Mouse (Mus musculus) kidney, postnatal 4 days (tissue): ENCODE measurements around the gene Maml3.

Experiments
- DNase-seq, 2 experiments: peaks; one replicate each; pipeline ENCODE4 v3.0.0; 2021; ENCODE audit warnings: mixed read lengths in 2 of 2

Maml3 gene

DNA sequence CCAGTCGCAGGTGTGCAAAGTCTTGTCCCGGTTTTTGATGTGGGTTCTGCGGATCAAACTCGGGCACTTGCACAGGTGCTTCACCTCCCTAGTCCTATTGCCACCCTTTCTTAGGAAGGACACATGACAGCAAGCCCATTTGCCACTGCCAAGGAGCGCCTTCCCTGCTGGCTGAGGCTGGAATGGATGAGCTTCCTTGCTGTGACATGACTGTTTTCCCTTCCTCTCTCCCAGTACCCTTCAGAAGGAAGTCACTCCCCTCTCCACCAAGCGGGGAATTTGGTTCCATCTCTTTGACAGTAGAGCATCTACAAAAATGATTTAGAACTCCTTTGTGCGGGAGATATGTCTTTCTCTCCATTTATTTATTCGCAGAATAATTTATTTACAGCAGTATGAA is 155.2 kb downstream of the Maml3 start:
- DNase-seq = no peak

DNA sequence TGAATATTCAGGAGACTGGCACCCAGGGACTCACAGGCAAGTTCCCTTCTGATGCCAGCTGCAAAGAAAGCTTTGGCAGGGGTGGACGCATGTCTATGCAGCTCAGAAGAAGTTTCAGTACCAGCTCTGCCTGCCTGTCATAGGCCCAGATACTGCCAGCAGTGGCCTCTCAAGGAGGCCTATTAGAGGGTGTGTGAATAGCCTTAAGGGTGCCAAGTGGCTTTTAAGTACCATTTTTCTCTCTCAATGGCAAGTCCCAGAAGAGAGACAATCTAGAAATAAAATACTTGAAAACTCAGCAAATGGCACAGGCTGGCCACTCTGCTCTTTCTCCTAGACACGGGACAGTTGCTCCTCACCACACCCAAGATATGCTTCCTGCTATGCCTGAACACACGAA is 157.7 kb downstream of the Maml3 start:
- DNase-seq = no peak

DNA sequence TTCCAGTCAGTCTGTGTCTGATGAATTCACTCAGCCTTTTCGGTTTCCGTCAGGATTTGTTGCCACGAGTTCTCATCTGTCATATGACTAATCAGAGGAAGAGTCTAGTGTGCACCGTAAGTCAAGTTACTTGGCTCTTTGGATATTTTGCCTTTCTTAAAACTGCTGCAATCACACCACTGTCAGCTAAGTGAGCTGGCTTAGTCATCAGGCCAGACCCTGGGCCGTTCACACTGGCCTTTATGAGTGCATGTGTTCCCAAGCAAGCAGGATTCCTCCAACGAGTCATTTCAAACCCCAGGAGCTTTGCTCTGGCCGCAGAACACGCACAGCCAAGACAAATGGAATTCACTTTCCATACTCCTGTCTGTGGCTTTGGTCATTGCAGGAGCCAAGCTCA is 161.2 kb downstream of the Maml3 start:
- no peak for DNase-seq

DNA sequence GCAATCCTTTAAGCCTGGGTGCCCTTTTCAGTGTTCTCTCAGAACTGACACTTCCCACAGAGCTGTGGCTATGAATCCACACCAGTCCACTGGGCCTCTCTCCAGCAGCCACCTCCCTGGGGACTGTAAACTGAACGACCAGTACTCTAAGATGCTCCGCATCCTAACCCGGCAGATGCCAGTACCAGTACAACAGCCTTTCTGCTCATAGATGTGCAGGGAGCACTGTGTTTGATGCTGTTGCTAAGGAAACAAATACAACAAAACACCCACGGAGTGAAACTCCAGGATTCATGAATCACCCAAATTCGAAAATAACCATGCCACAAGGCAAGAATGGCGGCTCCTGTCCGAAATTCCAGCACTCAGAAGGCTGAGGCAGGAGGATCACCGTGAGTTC is 163.1 kb downstream of the Maml3 start:
- DNase-seq = no peak

DNA sequence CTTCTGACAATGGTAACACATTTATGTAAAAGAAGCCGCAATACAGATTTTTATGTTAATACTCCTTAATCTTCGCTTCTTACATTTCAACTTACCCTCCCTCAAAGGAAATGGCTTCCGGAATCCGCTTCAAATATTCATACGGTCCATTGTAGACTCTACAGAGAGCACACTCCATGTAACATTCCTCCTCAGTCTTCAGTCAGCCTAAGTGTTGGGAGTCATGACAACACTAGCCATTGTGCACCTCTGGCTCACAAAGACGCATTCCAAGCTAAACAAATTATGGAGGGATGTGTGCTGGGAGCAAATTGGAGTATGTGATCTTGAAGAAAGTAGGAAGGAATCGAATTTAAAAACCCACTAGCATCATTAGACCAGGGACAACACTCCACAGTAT is 165.0 kb downstream of the Maml3 start:
- no peak for DNase-seq

DNA sequence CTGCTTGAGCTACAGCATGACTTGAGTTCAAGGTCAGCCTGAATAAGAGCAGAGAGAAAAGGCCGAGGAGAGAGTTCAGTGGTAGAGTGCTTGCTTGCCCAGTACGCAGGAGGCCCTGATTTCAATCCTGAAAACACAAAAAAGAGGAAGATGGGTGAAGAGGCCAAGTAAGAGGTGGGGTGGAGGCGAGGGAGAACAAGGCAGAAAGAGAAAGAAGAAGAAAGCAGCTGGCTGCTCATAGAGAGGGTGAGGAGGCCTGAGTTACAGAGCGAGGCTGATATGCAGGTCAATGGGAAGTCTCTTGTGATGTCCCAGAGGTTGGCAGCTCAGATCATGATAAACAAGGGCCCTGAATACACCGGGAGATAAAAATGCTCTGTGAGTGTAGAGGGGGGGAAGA is 165.8 kb downstream of the Maml3 start:
- no peak for DNase-seq

DNA sequence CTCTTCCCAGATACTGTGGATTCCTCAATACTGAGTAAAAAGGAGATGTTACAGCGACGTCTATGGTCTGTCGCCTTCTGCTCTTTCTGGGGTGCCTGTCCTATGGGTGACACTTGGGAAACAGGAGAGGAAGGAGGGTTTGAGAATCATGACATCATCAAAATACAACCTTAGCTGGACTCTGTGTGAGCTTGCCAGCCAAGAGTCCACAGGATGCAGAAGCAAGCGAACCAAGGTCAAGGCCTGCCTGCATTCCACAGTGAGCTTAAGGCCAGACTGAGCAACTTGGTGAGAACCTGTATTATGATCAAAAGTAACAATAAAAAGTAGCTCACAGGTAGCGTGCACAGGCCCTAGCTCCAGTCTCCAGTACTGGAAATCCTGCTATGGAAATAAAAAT is 167.7 kb downstream of the Maml3 start:
- DNase-seq = no peak

DNA sequence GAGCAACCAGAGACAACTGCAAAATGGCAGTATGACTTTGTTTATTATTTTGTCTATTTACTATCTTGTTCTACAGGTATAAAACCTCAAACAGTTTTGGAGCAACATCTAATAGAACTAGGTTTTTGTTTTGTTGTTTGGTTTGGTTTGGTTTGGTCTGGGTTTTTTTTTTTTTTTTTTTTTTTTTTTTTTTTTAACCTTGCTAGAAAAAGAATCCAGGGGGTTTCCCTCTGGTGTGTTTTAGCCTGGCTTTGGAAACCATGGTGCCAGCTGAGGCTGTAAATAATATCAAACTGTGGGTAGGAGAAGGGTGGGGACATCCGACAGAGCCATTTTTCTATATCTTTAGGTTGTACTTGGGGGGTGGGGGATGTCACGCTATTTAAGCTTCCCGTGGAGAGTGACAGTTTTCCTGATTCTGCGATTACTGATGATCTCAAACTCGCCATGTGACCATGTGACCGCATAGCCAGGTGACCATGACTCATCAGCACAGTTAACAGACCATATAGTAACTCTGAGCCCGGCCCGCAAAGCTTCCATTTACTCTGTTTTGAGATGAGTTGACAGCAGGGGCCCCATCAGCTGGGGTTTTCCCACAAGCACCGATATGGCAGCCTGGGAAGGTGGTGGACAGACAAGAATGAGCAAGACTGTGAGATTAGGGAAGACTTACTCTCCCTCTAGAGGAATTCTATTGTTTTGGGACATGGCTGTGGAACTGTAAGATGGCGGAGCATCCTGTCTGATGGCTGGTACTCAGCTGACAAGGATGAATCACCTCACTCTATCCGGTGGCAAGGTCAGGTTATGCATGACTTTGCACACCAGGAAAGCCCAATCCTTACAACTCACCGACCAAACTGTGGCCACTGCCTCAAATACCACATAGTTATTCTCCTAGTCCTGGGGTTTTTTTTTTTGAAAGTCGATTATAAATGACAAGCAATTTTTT is 170.1 kb downstream of the Maml3 start:
- DNase-seq = no peak

DNA sequence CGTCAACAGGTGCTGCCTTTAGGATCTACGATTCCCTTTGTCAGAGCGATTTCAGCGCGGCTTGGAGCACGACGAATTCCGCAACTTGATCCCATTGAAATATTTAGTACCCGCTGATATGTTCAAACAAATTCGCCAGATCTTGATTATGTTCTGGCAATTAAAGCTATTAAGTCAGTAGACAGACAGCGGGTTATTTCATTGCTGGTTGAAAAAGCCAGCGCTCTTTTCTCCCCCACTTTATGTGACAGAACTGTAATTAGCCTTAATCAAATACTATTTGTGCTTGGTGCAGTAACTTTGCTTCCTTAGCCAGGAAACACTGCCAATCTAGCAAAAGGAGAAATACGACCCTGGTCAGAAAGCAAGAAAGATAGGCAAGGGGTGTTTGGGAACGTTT is 176.7 kb downstream of the Maml3 start:
- DNase-seq = no peak

DNA sequence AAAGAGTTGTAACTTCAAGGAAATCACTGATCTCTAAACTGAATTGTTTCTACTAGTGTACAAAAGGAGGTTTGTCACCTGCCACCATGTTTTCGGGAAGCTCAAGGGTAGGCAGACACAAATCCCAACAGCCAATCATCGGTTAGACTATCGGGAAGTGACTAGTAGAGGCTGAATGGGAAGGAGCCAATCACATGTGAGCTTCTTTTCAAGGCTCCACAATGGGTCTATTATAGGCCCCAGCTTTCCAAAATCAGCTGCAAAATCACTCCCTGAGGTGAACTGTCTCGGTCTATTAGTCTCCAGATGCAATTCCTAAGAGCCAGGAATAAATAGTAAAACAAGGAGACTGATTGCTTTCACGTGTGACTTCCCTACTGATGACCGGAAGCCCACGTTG is 177.3 kb downstream of the Maml3 start:
- DNase-seq = no peak

DNA sequence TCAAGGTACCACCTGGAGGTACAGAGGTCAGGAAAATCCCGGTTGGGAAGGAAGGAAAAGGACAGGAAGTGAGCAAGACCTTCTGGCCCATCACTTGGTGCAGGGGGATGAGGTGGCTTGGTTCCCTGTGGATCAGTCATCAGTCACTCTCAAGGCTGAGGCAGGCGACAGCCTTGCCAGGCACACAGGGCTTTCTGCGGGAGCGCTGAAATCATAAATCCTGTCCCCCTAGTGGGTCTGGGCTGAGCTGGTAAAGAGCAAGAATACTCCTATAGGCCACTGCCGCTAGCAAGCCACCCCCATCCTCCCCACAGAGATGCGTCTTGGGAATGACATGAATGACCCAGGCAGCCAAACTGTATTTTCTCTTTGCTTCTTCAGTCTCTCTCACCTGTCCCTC is 177.8 kb downstream of the Maml3 start:
- no peak for DNase-seq

DNA sequence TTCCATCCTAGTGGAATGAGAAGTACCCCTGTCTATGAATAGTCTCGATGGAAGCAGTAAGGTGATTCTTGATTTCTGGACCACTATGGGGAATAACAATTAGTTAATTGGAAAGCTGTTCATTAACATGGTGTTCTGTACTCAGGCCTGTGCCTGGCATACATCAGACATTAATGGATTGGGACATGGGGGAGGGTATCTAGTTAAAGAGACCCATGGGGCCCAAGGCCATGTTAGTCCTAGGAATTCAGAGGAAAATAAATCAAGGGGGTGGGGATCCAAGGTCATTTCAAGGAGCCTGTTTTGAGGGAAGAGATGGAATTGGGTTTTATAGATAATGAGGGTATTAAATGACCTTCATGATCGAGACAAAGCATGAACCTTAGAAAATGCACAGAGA is 179.1 kb downstream of the Maml3 start:
- no peak for DNase-seq

DNA sequence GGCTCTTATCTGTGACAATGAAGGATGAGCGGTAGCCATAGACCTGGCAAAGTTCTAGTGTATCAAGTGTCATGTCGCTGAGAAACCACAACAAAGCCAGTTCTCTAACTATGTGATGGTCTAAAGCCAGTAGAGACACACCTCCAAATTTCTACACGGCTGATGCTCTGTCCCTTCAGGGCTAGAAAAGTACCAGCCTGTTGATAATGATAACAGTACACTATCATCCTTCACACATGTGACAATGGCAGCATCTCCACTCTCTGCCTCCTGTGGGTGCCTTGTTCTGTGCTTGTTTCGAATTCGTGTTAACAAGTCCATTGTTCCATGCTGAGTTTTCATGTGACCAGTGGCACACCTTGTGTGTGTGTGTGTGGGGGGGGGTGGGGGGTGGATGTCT is 180.2 kb downstream of the Maml3 start:
- DNase-seq = no peak

DNA sequence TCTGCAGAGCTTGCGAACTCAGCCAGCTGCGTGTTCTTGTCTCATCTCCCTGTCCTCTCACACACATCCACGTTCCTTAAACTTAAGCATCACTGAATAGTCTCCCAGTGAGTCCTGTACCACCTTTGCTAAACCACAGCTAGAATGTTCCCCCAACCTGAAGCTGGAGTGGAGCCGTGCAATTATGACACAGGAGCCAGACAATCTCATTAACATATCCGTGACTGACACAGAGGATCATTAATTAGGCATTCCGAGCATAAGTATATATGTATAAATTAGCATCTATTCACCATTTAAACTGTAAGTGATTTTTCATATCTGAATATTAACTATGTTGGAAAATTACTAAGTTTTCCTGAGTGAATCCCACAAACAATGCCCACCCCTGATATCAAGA is 181.1 kb downstream of the Maml3 start:
- no peak for DNase-seq

DNA sequence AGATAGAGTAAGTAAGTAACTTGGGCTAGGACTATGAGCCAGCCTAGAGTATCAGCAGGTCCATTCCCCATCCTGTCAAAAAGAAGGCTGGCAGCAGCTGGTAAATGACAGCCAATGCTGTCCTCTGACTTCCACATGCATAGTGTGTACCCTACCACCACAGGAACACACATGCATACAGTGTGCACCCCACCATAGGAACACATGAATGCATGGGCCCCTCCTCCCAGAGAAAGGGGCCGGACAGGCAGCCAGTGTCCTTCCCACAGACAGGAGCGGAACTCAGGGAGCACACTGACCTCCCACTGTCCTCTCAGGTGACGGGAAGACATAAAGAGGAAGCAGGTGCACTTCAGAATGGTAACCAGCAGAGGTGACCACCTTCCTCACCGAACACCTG is 188.0 kb downstream of the Maml3 start:
- peak in 1 of 2 experiments; percentile 22 for DNase-seq

DNA sequence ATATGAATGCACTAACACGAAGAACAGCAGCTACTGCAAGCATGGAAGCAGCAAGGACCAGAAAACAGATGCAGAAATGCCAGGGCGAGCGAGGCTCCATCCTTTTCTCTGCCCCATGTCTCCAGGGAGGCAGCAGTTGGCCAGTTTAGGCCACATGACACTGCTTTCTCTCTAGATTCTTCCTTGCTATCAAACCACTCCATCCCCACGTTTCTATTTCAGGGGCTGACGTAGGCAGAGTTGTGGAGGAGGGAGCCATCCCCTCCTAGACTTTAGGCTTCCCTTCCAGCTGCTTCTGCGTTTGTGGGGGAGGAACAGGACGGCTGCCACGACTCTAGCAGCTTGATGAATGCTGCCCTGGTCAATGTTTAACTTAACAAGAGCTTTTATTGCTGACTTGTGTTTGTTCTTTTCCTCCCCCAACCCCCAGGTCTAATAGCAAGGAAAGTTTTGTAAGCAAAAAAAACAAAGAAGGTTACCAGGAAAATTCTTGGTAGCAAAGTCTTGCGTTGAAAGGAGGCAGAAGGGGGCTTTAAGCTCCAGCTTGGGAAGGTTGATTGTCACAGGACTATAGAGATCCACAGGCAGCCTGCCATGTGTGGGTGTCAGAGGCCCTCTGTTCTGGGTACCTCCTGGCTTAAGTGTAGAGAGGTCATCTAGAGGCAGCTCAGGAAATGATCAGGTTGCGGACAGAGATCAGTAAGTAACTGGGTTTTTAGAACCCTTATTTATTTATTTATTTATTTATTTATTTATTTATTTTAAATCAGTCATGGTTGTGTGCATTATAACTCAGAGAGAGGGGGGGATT is 188.6 kb downstream of the Maml3 start:
- peak; percentile 82 to 88 for DNase-seq

DNA sequence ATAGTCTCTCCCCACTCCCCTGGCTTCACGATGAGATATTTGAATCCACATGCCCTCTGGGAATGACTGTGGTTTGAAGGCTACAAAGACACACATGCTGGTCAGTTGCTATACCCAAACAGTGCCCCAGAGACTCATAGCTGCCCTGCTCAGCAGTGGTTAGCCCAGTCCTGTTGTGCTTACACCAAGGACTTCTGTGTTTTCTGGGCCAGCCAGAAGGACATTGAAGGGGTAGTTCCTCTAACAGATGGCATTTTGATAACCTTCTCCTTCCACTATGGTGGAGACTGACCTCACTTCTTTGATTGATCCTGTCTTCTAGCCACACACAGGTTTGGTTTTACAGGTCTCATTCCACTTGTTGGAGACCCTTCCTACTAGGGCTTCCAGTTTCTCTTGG is 189.5 kb downstream of the Maml3 start:
- DNase-seq = no peak

DNA sequence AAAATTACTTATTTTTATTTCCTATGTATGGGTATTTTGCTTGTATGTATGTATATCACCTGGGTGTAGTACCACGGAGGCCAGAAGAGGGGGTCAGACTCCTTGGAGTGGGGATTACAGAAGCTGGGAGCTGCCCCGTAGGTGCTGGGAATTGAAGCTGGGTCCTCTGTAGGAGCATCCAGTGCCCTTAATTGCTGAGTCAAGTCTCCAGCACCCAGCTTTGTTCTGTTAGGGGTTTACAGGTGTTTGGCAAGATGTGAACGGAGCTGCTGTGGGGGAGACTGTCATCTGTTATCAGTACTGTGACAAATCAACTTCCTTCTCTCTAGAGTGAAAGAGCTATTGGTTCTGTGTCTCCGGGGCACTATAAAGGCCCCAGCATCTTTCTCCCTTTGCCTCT is 190.0 kb downstream of the Maml3 start:
- DNase-seq = peak in 1 of 2 experiments; percentile 2

DNA sequence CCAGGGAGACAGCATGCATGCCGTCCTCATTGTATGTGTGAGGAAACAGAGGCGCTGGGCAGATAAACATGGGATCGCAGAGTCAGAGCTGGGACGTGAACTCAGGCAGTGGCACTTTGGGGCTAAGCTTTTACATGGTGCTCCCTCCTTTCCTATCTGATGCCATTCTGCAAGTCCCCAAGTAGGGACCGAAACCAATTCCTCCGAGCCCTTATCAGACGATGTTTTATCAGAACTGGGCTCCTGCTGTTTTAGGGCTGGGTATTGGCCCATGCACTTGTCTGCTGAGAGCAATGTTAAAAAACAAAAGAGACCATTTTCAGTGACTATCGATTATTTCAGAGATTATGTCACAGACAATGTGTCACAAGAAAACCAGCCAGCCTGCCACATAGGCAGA is 191.4 kb downstream of the Maml3 start:
- no peak for DNase-seq

DNA sequence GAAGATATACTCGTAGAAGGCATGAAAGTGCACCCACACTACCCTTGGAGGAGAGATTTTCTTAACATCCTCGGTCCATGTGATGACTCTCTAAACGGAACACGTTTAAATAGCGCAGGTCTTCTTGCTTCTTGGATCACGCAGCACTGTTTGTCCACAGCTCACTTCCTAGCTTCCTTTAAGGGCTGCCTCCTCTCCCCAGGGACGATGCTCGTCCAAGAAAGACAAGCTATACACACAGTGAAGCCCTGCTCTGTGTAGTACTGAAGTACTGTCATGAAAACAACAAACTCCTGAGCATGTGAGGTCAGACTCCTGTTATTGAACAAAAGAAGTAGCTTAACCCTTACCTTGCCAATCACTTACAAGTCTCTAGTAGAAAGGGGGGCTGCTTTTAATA is 192.7 kb downstream of the Maml3 start:
- DNase-seq = peak; percentile 31 to 51

DNA sequence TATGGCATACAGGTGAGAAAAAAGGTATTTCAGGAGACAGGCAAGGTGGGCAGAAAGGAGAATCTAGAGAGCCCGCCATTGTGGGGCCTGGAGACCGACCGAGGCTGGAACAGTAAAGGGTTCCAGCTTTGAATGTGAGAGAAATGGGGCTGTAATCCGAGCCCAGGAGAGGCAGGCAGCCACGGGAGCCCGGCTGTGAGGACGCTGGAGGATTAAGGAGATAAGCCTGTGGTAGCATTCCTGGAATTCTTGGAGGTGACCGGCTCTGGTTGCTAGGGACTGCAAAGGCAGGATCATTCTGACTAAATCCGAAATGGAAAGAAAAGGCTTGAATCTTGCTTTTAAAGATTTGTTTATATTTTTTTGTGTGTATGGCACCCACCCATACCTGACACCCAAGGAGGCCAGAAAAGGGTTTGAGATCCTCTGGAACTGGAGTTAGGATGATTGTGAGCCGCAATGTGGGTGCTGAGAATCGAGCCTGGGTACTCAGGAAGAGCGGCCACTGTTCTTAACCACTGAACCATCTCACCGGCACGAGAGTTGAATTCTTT is 196.4 kb downstream of the Maml3 start:
- DNase-seq = peak; percentile 41 to 56

DNA sequence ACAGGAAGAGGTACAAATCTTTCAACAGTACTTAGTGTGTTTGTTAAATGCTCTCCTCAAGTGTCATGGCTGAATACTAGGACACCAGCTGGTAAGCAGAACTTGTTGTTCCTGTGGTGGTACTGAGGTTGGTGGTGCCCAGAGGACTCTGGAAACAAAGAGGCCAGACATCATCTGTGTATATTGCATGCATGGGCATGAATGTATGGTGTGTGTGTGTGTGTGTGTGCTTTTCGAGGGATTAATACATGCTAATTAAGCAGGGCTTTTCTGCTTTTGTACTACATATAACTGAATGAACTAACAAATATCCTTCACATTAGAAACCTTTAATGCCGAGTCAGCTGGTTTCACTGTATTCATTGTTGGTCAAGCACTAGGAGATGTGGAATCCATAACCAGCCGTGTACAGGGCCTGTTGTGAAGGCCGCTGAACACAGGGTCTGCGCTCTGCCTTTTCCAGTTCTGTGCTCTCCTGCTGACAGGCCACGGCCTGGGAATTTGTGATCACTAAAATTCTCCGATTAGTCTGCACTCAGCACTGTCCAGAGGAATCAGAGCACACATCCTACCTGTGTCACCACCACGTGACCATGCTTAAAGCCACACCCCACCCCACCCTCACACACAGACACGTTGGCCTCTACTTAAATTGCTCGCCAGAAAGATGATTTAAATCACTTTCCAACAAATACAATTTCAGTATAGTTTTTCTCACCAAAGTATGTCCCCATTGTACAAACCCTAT is 197.6 kb downstream of the Maml3 start:
- peak in 1 of 2 experiments; percentile 2 for DNase-seq

DNA sequence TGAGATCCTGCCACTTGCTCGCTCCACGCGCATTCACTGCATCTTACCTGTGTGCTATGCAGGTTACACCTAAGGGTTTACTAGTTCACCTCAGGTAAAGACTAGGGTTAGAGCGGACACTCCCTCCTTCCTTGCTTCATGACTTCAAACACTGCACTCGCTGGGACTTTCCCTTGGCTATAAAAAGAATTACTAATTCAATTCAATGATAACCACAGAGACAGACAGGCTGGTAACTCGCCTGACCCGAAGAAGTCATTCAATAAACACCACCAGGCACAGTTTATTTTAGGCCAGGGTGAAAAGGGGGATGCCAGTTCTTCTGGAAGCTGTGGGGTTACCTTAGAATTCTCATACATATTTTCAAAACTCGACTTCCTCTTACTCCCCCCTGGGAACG is 199.0 kb downstream of the Maml3 start:
- DNase-seq = no peak
